Mouse (Mus musculus) heart, adult 2 months (tissue): ENCODE measurements around the gene Ssh1.

ENCODE experiments used
- CTCF ChIP-seq: fragments of 200-600 bp; IDR thresholded peaks from 2 replicates; pipeline ENCODE4 v1.8.1; 2022; ENCODE audit warnings: antibody characterized with exemption, mild to moderate bottlenecking, moderate library complexity
- POLR2A ChIP-seq: fragments of 200-500 bp; IDR thresholded peaks from 2 replicates; pipeline ENCODE4 v1.6.1; 2011; ENCODE audit warnings: mild to moderate bottlenecking, low read depth, low read length, control low read depth; ENCODE audit not compliant: insufficient read depth

DNA sequence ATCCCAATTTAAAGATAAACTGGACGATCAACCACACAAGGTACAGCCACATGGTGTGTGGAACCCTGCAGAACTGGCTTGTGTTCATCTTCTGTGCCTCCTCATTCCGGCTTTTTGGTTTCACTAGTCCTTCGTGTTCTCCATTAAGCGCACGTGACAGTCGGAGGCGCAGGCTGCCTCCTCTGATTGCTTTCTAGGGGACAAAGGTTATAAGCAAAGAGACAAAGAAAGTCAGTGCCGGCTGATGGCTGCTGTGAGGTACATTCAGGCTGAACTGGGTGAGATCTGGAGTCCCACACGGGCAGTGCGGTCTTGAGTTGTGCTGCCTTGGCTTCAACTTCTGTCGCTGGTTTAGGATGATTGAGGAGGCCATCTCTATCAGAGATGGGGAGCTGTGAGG is 10.9 kb upstream of the Ssh1 start:
- TF ChIP-seq POLR2A (no peak), CTCF (no peak)
